Mouse (Mus musculus) heart, adult 11 months (tissue): Measurements from ENCODE around the gene Ndufs1.
"Not testable (repeated sequence)": the region's sequence is repeated elsewhere in the genome, so short reads cannot be mapped to it uniquely, and the experiment has no call there.

Experiments
- DNase-seq: peaks from one replicate; pipeline ENCODE4 v3.0.0; 2022

Ndufs1 gene

DNA sequence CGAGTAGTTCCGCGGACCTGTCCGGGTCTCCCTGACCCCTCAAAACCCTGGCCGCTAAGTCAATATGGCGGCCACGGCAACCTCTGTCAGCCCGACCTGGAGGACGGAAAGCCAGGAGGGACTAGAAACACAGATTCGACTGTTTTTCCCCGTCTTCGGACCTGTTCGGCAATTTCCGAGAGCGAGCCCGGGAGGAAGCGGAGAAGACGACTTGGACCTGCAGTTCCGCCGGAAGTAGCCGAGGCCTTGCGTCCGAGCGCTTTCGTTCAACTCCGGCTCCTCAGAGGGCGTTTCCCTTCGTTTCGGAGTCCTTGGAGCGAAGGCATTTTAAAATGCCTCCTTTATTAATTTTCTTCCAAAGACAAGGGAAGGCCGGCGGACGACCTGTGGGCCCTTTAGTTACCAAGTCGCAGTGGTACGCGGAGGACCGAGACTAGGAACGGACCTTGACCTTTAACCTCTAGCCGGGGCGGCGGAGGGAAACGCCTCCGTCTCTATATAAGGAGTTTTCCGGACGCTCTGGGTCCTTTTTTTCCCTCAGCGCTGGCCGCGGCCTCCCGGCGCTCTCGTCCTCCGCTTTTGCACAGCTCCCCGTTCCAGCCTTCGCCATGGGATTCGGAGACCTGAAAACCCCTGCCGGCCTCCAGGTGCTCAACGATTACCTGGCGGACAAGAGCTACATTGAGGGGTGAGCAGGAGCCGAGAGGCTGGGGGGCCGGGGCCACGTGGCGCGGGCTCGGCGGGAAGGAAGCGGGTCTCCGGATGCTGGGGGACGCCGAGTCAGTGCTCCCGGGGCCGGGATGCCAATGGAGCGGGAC, at the start of gene Ndufs1, which contains the start of gene Eef1b2:
Gene Ndufs1, minus strand, starts transcription at position 230 of the 818 bp plus-strand sequence.
Gene Eef1b2, plus strand, starts transcription at position 222 of the 818 bp plus-strand sequence.
- peak; percentile 99 for DNase-seq

DNA sequence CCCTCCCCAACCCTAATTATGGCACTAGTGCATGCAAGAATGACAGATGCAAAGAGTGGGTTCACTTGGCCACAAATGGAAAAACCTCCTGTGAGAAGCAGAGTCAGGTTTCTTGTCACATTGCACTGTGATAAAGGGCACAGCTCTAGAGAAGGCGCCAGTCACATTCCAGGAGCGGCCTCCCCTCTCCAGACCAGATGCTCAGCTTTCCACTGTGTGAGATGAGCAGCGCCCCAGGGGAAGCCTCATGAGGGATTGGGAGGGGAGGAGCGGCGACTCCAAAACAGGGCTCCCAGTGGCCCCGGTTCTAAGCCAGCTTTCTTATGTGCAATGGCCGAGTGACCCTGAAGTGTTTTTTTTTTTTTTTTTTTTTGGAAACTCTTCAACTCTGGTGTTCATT, 49.3 kb upstream of the Ndufs1 start:
- DNase-seq: peak; percentile 79

DNA sequence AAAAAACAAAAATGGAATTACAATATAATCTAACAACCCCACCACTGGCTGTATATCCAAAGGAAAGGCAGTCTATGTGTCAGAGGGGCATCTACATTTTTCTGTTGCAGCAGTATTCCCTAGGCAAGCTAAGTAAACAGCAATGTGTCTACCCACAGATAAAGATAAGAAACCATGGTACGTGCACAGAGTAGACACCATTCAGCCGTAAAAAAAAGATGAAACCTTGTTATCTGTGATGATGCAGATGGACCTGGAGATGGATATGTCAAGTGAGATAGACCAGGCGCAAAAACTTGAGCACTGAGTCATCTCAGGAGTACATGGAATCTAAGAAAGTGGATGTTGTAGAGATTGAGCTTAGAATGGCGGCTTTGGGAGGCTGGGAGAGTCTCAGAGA, 48.4 kb upstream of the Ndufs1 start:
- DNase-seq: no peak

- peak; percentile 70 for DNase-seq
These were observed 42.6 kb upstream of the Ndufs1 start for GRCm38 (mm10) chr1:63219277-63219676.

DNA sequence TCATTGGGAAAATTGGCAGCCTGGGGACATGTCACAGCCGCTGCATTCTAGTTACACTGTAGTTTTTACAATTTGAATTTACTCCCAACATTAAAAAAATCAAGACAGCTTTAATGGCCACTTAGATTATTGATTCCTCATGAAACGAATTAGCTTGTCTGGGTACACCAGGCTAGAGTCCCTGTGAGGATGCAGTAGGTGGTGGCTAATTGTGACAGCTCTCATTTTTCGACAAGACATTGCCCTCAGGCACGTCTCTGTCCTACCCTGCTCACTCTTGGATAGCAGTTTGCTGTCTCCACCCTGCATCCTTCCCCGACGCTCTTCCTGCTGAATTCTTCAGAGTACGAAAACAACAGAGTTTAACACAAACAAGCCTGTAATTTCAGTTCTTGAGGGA, 38.0 kb upstream of the Ndufs1 start:
- peak; percentile 82 for DNase-seq

GRCm38 (mm10) chr1:63214271-63214558, 37.6 kb upstream of the Ndufs1 start, which contains the start of gene Gpr1:
Gene Gpr1 (minus strand): TSS chr1:63214543.
- no peak for DNase-seq

GRCm38 (mm10) chr1:63213478-63214270, 37.0 kb upstream of the Ndufs1 start:
- peak; percentile 84 for DNase-seq

GRCm38 (mm10) chr1:63209861-63210529, 33.4 kb upstream of the Ndufs1 start:
- peak; percentile 87 for DNase-seq

DNA sequence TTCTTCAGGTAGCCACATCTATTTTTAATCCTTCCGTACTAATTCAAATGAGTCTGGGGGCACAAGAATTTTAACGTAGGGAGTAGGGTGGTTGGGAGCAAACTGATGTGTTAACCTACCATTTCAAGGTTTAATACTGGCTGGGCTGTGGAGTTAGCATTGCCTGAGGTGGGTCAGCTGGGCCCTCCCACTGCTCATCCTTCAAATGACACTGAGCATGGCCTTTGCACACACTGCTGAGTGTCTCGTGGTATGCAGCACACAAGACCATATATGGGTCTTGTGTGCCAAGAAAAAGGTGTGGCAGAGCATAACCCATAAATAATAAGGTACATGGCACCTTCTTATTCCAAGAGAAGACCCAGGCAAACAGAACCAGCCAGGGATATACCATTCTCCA, 31.0 kb upstream of the Ndufs1 start:
- DNase-seq: peak; percentile 56

DNA sequence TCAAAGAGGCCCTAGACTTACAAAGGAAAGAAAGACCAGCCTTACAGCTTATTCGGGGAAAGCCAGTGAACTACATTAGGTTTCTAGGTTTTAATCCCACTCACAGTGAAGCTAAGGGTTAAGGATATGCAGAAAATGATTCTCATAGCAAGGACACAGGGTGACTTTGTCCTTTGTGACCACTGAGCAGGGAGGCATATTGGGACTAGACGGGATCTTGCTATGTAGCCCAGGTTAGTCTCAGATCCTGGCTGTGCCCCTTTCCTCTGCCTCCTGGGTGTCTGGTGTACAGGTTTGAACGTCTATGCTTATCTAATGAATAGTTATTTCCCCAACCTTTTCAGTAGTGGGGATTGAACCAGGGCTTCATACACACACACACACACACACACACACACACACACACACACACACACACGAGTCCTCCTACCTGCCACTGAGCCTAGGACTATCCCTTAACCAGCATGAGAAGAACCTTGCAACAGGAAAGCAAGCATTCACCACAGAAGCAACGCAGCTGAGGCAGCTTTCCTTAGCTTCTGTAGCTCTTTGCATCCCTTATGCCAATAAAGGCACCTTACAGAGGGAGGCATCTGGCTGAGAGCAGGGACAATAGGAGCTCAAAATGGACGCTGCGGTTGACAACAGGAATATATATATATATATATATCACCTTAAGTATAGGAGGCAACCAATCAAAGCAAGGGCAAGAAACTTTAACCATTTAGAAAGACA, 28.2 kb upstream of the Ndufs1 start:
- peak; percentile 60 for DNase-seq

DNA sequence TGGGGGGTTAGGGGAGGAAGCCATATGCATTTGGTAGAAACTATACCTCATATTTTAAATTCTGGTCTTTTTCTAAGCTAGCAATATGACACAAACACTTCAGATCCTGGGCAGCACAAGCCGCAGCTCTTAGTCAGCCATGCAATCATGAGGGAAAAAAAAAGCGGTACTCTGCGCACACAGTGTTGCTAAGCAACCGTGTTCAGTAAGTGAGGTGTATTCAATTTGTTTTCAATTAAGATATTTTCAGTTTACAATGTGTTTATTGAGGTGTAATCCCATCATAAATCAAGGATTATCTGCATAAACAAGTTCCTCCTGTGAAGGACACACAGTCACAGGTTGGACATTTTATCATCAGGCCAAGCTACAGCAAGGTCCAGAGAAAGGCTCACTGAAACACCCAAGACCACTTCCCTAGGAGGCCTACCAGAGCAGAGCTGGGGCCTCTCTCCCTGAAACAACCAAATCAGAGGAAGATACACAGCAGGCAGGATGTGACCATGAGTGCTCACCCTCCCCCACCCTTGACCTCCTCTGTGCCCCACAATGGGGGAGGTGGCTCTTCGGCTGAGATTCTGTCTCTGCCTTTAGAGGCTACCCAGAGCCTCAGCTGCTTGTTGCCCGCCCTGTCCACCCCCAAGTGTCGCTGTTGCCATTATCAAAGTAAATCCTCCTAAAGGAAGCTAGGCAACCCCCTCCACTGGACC, 27.5 kb upstream of the Ndufs1 start:
- DNase-seq: peak; percentile 84

DNA sequence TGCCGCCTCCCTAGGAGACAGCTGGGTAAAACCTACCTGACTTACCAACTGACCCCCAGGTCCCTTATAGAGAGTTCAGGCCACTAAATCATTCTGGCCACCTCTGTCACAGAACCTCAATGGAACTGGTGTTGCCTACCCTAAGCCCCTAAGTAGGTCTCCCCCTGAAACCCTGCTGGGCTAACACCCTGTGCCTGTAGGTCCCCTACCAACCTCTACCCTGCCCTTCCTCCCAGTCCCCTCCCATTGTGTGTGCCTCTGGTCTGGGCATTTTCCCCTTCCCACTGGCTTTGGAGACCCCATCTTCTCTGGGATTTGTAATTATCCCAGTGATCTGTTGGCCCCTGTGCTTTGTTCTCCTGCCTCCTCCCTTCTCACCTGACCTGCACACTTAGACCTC, 26.8 kb upstream of the Ndufs1 start:
- DNase-seq: peak; percentile 21

DNA sequence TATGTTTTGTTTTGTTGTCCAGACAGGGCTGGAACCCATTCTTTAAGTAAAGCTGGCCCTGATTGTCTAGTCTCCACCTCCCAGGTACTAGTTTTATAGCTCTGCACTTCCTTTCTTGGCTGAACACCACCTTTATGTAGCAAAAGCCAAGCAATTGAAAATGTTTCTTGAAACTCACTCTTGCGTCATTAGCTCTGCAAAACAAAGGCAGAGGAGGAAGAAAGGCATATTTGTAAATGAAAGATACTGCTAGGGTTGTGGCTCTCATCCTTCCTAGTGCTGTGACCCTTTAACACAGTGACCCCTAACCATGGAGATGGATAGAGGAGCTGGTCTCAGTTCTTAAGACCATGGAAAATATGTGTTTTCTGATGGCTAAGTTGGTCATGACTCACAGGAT, 25.0 kb upstream of the Ndufs1 start:
- peak; percentile 10 for DNase-seq

GRCm38 (mm10) chr1:63200322-63200721, 23.7 kb upstream of the Ndufs1 start:
- peak; percentile 82 for DNase-seq

- peak; percentile 39 for DNase-seq
These were observed 22.8 kb upstream of the Ndufs1 start for GRCm38 (mm10) chr1:63199387-63199786.

DNA sequence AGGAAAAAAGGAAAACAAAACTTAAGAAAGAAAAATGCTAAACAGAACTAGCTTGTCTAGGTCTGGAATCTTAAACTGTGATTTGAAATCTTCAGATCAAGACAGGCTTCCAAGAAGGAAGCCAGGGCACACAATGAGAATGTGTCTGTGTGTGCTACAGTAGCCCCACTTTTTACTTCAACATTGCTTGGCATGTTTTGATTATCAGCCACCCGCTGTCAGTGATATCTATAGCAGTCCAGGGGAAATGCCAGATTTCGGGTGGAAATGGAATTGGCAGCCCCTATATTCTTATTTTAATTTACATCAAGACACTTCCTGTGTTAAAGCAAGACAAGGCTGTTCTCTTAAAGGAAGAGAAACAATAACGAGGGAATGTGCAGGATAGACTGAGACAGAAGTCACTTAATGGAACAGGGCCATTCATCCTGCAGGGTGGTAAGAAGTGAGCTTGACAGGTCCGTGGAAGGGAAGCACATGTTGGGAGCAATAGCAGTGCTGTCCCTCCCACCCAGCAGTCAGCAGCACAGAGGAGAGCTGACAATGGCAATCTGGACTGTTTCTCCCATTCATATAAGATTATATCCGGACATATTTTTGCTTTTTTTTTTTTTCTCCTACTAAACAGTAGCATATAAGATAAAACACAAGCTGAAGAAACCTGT, 19.3 kb upstream of the Ndufs1 start:
- peak; percentile 75 for DNase-seq

- DNase-seq: peak; percentile 73
These were observed 15.9 kb upstream of the Ndufs1 start for GRCm38 (mm10) chr1:63192306-63193065.

DNA sequence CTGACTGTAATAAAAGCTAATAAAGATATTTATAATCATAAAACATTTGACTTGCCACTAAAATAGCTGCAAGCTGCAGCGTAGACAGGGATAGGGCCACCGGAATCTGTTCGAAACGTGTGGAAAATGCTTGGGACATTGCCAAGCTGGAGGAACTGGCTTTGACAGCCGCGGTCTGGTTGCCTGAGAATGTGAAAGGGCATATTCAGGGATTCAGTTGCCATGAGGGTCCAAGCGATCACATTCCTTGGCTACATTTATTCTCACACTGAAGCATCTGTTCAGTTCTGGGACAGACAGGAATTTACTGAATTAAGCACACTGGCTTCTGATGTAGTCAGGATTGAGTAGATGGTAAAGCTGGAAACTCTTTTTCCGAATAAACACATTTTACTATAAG, 14.2 kb upstream of the Ndufs1 start:
- no peak for DNase-seq

- no peak for DNase-seq
These were observed 11.9 kb upstream of the Ndufs1 start for GRCm38 (mm10) chr1:63188536-63188935.

- not testable (repeated sequence) for DNase-seq
These were observed 8.8 kb upstream of the Ndufs1 start for GRCm38 (mm10) chr1:63185430-63185829.
